Mouse (Mus musculus) erythroid progenitor cell, adult 5-6 weeks (primary cell): Measurements from ENCODE around the gene Cggbp1. TPM values are rescaled to one million over a fixed set of nuclear protein-coding genes. Genes with fewer than 3 reads are reported as not detected.

Experiments
- total RNA-seq, 2 experiments: library from RNA; stranded (forward) in 1 of 2; stranded (reverse) in 1 of 2; fragments of 150-400 nt in 1 of 2; fragments of 186-747, 209-891 nt in 1 of 2; gene quantifications; 2 replicates each; pipeline versions ENCODE4 v1.2.3 to v1.2.4; 2015 to 2017; ENCODE audit warnings: low replicate concordance in 2 of 2

Cggbp1 gene
- total RNA-seq, 2 experiments from 2014 or later: 57.1 to 76.7 TPM

Other genes starting within 250 kb of the Cggbp1 start
- not detected in 2 replicates for gene Csnka2ip, start 249.6 kb upstream of the Cggbp1 start, total RNA-seq (2015; ENCODE audit: low replicate concordance)
- not detected in 2 replicates for gene Csnka2ip, start 249.6 kb upstream of the Cggbp1 start, total RNA-seq (2017; ENCODE audit: low replicate concordance)
- 14.1 and 28.5 TPM in 2 replicates for gene 4930453N24Rik, start 80.8 kb upstream of the Cggbp1 start, total RNA-seq (2015; ENCODE audit: low replicate concordance)
- 17.5 and 21.8 TPM in 2 replicates for gene 4930453N24Rik, start 80.8 kb upstream of the Cggbp1 start, total RNA-seq (2017; ENCODE audit: low replicate concordance)
- gene Zfp654, start 344 bp upstream of the Cggbp1 start, total RNA-seq (2015; ENCODE audit: low replicate concordance): 15.1 and 17.3 TPM in 2 replicates
- gene Zfp654, start 344 bp upstream of the Cggbp1 start, total RNA-seq (2017; ENCODE audit: low replicate concordance): 13.2 and 13.6 TPM in 2 replicates